Mouse (Mus musculus): ENCODE measurements around the gene Xylb.
A peak's percentile ranks its signal among the peaks of the same experiment; 100 is the strongest.

Gene Xylb

DNA sequence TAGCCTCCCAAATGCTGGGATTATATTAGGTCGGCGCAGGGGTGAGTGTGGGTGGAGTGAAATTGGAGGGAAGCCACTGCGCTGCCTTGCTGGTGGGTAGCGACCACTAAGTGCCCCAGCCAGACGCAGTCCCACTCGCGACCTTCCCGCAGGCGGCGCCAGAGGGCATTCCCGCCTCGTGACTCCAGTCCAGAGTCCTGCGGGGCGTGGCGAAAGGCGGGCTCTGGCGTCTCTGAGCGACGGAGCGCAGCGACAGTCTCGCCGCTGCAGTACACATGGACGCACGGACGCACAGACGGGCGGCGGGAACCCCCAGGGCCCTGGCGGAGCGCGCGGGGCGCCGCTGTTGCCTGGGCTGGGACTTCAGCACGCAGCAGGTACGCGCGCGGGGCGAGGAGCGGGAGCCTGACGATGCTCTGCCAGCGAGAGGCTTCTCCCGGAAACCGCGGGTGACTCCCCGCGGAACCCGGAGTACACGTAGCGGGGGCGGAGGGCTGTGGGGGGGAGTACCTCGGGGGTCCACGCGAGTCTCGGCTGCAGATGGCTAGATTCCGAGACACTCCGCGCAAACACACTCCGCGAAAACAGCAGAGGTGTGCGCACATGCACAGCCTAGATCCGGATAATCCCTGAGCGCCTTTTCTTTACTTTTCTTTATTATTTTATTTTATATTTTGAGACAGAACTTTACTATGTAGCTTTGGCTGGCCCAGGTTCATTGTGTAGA is at the start of gene Xylb:
Gene Xylb, plus strand, starts transcription at position 51 of the 727 bp plus-strand sequence.
- peak; percentile 91 for DNase-seq

- no peak for DNase-seq
Measured at GRCm38 (mm10) chr9:119309067-119309466, 48.1 kb upstream of the Xylb start.

GRCm38 (mm10) chr9:119313096-119313495 is 44.1 kb upstream of the Xylb start:
- DNase-seq, result peak; percentile 40

DNA sequence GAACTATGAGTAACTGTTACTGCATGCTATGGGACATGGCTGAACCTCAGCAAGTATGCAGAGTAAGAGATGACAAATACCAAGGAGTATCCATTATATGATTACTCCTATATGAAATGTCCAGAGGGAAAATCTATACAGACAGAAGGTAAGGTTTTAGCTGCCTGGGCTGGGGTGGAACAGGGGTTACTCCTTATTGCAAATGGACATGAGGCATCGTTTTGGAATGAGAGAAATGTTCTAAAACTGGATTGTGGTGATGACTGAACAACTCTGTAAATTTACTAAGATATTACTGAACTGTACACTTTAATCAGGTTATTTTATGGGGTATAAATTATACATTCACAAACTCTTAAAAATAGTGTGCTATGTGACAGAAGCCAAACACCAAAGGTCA is 38.3 kb upstream of the Xylb start:
- no peak for DNase-seq

DNA sequence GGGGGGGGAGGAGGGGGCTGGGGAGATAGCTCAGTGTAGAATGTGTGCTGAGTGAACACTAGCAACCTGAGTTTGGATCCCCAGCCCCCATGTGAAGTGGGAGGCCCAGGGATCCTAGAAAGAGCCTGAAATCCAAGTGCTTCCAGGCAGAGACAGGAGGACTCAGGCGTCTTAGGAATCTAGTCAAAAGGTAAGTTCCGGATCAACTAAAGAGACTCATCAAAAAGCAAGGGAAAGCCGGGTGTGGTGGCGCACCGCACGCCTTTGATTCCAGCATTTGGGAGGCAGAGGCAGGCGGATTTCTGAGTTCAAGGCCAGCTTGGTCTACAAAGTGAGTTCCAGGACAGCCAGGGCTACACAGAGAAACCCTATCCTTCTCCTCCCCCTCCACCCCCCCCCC is 36.7 kb upstream of the Xylb start:
- peak; percentile 32 for DNase-seq

DNA sequence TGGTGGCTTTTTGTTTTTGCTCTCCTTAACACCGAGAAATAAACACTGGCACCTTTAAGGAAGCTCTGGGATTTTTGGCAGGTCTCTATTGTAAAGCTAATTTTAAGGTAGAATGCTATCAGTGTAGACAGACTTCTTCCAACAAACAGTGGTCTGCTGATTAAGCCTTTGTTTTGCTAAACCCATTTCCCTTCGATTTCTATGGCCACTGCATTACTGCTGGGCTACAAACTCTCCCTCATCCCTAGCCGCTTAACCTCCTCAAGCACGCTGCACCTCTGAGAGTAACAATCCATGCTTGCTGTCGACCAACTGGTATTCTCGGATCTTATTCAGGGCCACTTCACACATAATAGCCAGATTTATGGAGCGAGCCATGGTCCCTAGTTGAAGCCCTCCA is 36.2 kb upstream of the Xylb start:
- DNase-seq, result no peak

DNA sequence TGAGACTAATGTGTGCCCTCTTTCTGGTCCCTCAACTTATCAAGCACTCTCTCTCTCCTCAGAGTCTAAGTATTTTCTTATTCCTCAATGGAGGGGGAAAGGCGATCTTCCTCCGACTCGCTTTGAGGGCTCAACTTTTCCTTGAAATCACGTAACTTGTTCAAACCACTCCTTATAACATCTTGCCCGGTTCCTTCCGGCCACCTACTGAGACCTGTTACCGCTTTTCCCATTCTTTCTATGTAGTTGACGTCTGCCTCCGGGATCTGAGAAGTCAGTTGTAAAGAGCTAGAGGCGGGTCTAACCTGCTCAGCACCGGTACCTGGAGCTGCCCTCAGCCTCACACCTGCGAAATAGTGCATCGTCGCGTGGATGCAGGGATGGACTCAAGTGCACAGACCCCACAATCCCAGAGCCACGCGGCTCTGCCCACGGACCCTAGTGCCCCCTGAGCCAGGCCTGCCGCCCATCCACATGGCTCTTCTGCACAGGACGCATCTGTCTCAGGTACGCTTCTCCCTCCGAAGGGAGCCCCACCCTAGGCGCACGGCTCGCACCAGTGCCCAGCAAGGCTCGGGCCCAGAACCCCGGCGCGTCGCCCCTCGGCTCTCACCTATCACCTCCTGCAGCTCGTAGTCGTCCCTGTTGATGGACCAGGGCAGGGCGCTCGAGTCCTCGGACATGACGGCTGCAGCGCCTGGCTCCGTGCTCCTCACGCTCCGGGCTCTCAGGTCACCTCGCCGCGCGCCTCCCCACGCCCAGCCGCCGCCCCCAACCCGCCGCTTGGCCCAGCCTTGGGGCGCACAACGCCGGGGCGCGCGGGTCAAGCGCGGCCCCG is 35.6 kb upstream of the Xylb start:
- DNase-seq, result no peak

GRCm38 (mm10) chr9:119322289-119323259 is 34.6 kb upstream of the Xylb start, which contains the start of gene Oxsr1:
Oxsr1 (minus strand) TSS chr9:119322427.
- peak; percentile 100 for DNase-seq

DNA sequence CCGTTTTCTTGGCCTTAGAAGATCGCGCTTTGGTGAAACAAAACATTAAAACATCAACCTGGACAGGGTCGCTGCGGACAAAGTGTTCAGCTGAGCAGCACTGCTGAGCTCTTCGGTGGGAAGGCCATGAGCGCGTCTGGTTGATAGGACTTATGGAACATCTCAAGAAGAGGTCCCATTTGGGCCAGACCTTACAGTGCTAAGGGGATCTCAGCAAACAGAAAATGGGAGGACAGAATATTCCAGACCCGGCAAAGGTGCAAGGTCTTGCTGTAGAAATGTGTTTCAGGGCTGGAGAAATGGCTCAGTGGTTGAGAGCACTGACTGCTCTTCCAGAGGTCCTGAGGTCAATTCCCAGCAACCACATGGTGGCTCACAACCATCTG is 33.9 kb upstream of the Xylb start:
- DNase-seq, result no peak

DNA sequence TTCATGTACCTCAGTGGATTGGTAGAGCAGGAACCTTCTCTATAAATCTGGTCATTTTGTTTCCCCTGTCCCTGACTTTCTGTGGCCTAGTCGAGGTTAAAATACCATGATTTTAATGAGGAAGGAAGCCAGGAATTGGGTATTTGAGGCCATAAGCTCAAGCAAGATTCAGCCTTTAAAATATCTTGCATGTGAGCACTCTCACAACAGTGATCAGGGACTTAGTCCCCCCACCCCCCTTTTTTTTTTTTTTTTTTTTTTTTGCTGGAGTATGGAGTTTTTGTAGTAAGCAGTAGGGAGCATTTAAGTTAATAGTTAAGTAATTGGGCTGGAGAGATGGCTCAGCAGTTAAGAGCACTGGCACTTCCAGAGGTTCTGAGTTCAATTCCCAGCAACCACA is 33.1 kb upstream of the Xylb start:
- no peak for DNase-seq

DNA sequence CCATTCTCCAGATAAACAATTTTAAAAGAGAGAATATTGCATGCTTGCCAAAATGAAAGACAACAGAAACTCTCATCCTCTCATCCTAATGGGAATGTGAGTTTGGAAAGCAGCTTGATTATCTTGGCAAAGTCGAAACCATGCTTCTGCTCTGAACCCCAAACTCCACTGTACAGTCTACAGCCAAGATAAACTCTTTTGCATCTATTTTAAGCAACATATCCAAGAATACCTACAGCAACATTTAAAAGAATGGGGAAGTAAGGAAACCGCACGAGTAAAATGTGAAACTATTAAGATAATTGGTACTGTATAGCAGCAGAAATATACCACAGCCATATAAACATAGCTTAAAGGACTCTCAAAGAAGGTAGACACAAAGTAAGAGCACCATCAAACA is 28.7 kb upstream of the Xylb start:
- no peak for DNase-seq

GRCm38 (mm10) chr9:119330186-119330963 is 26.8 kb upstream of the Xylb start:
- no peak for DNase-seq

DNA sequence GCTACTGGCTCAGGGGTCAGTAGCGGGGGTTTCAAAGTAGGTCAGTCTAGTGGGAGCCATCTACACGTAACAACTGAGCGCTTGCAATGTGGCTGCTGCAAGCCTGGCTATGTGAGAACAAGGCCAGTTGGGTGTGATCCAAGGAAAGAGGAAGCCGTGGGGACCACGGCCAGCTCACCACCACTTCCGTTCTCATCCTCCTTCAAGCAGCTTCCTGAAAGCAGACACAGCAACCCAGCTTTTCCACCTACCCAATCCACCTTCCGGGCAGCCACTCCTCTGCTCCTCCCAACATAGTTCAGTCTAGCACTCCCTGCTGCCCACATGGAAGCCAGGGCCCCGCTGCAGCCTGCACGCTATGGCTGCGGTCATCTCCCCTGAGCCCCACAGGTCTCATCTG is 22.9 kb upstream of the Xylb start:
- DNase-seq, result no peak

DNA sequence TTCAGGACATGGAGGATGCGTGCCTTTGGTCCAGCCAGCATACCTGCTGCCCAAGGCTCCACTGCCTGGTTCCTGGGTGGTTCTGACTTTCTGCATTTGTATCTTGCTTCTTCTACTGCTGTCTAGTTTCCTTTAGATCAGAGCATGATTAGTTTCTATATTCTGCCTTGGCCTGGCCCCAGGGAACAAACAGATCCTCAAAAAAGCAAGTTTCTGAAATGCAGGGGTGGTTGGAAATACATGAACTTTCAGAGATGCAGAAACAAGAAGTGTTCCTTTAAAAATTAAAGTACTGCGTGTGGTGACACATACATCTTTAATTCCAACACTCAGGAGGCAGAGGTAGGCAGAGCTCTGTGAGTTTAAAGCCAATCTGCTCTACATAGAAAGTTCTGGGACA is 22.3 kb upstream of the Xylb start:
- DNase-seq, result no peak

- no peak for DNase-seq
Measured at GRCm38 (mm10) chr9:119335571-119335970, 21.6 kb upstream of the Xylb start.

GRCm38 (mm10) chr9:119337842-119338241 is 19.3 kb upstream of the Xylb start:
- DNase-seq, result no peak

DNA sequence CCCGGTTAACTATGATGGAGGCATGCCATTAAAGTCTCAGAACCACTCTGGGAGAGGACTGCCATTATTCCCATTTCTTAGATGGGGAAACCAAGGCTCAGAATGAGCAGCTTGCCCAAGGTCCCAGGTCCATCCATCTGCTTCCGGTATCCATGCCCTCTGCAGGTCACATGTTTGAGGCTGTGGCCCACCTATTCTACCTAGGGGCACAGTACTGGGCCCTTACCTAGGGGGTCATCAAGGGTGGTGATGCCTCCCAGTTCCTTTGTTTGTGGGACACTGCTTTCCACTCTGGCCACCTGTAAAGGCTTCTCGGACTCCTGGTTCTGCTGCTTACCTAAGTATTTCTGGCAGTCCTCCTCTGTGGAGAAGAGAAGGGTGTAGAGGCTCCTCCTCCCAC is 18.8 kb upstream of the Xylb start:
- no peak for DNase-seq

DNA sequence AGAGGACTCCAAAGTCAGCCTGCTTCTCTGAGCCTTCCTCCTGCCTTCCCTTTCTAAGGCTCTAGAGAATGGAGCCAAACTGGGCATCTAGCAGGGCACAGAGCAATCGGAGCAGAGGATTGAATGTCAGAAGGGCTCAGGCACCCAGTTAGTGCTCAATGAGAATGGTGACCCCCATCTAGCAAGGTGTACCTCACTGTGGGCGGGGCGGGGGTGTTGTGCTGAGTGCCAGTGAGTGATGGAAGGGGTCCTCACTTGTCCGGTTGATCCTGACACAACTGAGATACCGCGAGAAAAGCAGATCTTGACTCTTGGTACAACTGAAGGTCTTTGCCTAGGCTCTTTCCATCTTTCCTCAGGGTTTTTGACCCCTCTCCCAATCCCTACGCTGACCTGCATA is 18.1 kb upstream of the Xylb start:
- DNase-seq, result no peak

DNA sequence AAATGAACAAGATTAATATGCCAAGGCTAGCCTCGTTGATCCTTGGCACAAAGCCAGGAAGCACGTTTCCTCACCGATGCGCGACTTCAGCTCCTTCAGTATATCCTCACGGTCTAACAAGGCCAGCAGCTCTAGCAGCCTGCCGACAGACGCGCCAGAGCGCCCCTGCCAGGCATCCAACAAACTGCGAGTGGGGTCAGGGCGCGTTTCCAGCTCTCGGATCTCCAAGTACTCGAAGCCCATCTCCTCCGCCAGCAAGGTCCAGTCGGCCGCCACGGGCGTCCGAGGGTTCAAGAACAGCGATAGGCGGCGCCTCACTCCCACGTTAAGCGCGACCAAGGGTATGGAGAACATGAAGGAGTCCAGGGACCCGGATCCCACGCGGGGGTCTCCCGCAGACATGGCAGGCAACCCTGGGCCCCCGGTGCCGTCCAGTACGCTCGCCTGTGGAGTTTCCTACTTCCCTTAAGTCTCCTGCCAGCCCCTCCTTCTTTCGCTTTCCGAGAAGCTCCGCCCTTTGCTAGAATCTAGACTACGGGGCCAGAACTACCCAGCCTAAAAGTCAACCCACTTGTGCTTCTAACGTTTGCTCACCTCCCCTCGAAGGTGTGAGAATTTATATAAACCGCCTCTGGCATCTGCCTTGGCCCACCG is 17.5 kb upstream of the Xylb start, which contains the start of gene Acaa1a:
Gene Acaa1a, plus strand, starts transcription at position 119 of the 654 bp plus-strand sequence.
- peak; percentile 80 for DNase-seq

- DNase-seq, result no peak
Measured at GRCm38 (mm10) chr9:119340212-119340580, 17.0 kb upstream of the Xylb start.
